Mouse (Mus musculus) intestine, embryonic 16.5 days (tissue): ENCODE measurements at regions not wholly inside any gene's neighbourhood (a gene's known extent, or its start where the extent isn't known, plus 50 kb on each side); places are given as distances from the start of the nearest gene placed in this dataset.

Experiments used
- ATAC-seq: fragments of 200-750 bp; cut with Nextera tagmentation; 2 replicates; pipeline ENCODE4 v1.8.0; 2017; ENCODE audit warnings: moderate TSS enrichment, moderate library complexity
- H3K27ac ChIP-seq: fragments of 300-500 bp; sonication (generic); 2 replicates; pipeline ENCODE4 v1.5.1; 2014; ENCODE audit warnings: mild to moderate bottlenecking, low read length
- H3K27me3 ChIP-seq: fragments of 300-500 bp; sonication (generic); replicated peaks from 2 replicates; pipeline ENCODE4 v1.6.1; 2014; ENCODE audit warnings: low read length, control low read depth, mixed read lengths; ENCODE audit not compliant: control insufficient read depth, insufficient read depth
- H3K36me3 ChIP-seq: fragments of 300-500 bp; sonication (generic); 2 replicates; pipeline ENCODE4 v1.6.1; 2014; ENCODE audit warnings: low read length, control low read depth; ENCODE audit not compliant: control insufficient read depth, insufficient read depth
- H3K4me1 ChIP-seq: fragments of 300-500 bp; sonication (generic); 2 replicates; pipeline ENCODE4 v1.6.1; 2014; ENCODE audit warnings: low read length, control low read depth, mixed read lengths; ENCODE audit not compliant: control insufficient read depth, insufficient read depth
- H3K4me2 ChIP-seq: fragments of 300-500 bp; sonication (generic); 2 replicates; pipeline ENCODE4 v1.6.1; 2014; ENCODE audit warnings: low read depth, low read length, control low read depth
- H3K4me3 ChIP-seq: fragments of 300-500 bp; sonication (generic); 2 replicates; pipeline ENCODE4 v1.5.1; 2014; ENCODE audit warnings: mild to moderate bottlenecking, low read length
- H3K9ac ChIP-seq: fragments of 300-500 bp; sonication (generic); 2 replicates; pipeline ENCODE4 v1.6.1; 2014; ENCODE audit warnings: low read depth, low read length
- H3K9me3 ChIP-seq: fragments of 300-500 bp; sonication (generic); 2 replicates; pipeline ENCODE4 v1.6.1; 2016; ENCODE audit warnings: low read length, control low read depth; ENCODE audit not compliant: control insufficient read depth
- WGBS: fragments of 180-500 bp; shearing (Covaris S2); extraction: QIAGEN DNeasy Blood & Tissue Kit; methylation state at CpG from one replicate; pipeline ENCODE4 v1.1.7; 2014; 5-methylcytosine and 5-hydroxymethylcytosine counted together

DNA sequence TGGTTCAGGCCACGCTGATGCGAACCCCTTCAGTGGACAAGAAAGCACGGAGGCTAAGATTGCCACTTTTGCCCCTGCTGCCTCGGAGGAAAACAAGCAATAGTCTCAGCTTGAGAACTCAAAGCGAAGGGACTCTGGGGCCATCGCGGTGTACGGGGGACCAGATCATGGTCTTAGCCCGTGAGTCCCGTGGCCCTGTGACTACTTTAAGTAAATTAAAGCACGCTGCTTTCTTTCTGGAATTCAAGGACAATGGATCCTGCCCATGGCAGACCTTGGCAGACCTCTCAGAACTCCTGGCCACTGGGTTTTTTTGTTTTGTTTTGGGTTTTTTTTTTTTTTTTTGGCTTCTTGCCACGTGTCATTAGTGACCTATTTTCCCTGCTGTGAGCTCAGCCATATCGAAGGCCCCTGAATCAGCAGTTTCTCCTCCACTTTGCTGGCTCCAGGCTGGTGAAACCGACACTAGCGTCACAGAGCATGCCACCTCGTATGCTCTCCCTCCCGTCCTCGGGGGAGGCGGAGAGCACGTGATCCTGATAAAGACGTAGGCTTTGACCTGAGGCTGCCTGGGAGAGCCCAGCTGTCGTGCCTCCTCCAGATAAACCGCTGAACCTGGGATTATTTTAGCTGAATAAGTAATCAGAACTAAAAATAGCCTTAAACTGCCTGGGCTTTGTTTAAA, 174.6 kb downstream of the Cand1 start:
- H3K27ac ChIP-seq, result no peak overlapping the region; the same call in 1 of the 2 replicates
- WGBS, result 47% methylated on average over 23 of the region's 23 CpGs
- no peak overlapping the region for H3K4me3 ChIP-seq
- ATAC-seq, result peak; percentile 93
- H3K9ac ChIP-seq, result no peak overlapping the region
- H3K27me3 ChIP-seq, result no peaks in the 10 kb centered on the region
- H3K36me3 ChIP-seq, result no peaks in the 10 kb centered on the region
- H3K4me2 ChIP-seq, result 0 out of 2 replicates have a peak overlapping the region, but pooled peaks have one; percentile 7
- H3K4me1 ChIP-seq, result peaks cover 3% of the 10 kb centered on the region
- H3K9me3 ChIP-seq, result no peaks in the 10 kb centered on the region

DNA sequence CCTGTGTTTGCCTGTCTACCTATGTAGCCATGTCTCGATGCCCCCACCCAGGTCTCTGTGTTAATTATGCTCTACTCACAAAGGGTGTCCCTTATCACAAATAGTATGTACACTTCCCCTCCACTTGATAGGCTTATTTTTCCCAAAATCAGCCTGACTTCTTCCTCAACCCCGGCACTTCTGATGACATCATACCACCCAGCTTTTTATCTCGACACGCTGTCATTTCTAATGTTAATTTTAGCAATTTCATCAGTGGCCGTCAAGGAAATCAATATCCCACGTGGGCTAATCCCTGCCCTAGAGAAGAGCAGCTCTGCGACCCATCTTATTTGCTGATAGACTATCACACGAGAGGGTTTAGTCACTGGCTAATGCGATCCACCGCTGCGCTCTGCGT, 175.6 kb downstream of the Cand1 start:
- H3K9ac ChIP-seq, result no peak overlapping the region
- H3K4me1 ChIP-seq, result peaks cover 3% of the 10 kb centered on the region
- ATAC-seq, result no peak
- H3K36me3 ChIP-seq, result no peaks in the 10 kb centered on the region
- 83% methylated on average over 12 of the region's 12 CpGs for WGBS
- H3K9me3 ChIP-seq, result no peaks in the 10 kb centered on the region
- H3K27me3 ChIP-seq, result no peaks in the 10 kb centered on the region
- H3K4me2 ChIP-seq, result no peak overlapping the region
- H3K4me3 ChIP-seq, result no peak overlapping the region
- H3K27ac ChIP-seq, result no peak overlapping the region

DNA sequence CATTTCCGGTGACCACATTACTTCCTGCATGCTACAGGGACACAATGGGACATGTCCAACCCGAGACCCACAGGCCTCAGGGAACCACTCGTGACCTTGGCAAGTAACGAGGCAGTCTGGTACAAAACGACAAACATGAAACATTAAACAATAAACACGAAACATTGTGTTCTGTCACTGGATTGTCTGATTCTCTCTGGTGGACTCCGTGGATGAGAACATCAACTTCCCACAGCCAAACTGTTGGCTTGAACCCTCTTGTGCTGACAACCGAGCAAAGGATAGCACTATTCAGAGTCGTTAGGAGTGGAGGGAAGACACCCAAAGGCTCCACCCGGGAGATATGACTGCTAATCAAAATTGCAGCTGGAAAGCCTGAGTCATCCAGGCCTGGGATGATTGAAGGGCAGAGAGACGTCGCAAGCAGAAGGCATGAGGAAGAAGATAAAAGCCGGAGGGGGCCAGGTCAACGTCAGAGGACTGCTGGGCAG, 176.6 kb downstream of the Cand1 start:
- Histone ChIP-seq H3K9me3 (no peaks in the 10 kb centered on the region), H3K4me1 (peaks cover 9% of the 10 kb centered on the region), H3K4me3 (no peak overlapping the region), H3K9ac (no peak overlapping the region), H3K27me3 (no peaks in the 10 kb centered on the region), H3K36me3 (no peaks in the 10 kb centered on the region), H3K27ac (no peak overlapping the region), H3K4me2 (no peak overlapping the region)
- peak; percentile 8; the same call in 1 of the 2 replicates for ATAC-seq
- WGBS, result 68% methylated on average over 14 of the region's 14 CpGs

DNA sequence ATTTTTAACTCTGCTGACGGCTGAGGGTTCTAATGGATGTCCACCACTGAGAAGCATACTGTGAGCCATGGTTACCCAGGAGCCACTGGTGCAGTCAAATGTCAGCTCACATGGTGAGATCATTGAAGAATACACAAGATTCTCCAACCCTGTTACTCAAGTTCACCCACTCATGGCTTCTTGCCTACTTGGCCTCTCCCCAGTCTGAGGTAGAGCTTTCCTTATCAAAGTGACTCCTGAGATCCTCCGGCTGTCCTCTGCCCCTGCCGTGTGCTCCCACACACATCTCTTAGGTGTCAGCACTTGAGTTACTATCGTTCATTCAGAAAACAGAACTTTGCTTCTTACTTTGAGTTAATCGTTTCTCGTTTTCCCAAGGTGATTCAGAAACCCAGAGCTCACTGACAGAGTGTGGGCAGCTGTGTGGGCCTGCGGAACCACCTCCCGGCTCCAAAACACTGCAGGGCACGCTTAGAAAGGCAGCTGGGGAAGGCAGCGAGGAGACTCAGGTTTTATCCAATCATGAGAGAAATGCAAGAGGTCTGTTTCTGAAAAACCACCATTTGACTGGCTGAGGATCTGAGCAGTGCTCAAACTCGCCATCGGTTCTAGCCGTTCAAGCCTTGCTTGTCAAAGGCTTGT, 177.8 kb downstream of the Cand1 start:
- no peak for ATAC-seq
- no peak overlapping the region for H3K9ac ChIP-seq
- no peaks in the 10 kb centered on the region for H3K9me3 ChIP-seq
- no peak overlapping the region for H3K4me2 ChIP-seq
- H3K27me3 ChIP-seq, result no peaks in the 10 kb centered on the region
- WGBS, result 86% methylated on average over 13 of the region's 13 CpGs
- no peaks in the 10 kb centered on the region for H3K36me3 ChIP-seq
- H3K4me1 ChIP-seq, result peaks cover 9% of the 10 kb centered on the region
- H3K4me3 ChIP-seq, result no peak overlapping the region
- no peak overlapping the region for H3K27ac ChIP-seq

DNA sequence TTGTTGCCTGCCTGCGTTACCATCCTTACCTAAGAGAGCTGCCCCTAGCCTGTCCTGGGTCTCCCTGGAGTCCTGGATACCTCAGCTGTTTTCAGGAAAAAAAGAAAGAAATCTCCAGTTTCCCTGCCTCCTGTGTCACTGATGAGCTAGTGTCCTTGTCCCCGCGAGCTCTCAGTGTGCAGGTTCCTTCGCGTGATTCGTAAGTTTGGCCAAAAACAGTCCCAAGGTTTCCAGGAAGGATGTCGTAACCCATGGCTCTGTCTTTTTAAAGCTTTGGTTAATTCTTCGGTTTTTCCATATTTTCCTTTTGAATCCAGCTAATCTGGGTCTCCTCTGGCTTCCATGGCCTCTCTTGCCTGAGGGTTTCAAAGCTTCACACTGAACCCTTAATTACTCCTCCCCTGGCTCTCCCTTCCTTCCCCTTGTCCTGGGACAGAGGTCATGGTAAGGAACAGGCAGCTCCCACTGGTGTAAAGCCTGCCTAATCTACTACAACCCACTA, 178.5 kb downstream of the Cand1 start:
- Histone ChIP-seq H3K36me3 (no peaks in the 10 kb centered on the region), H3K27ac (no peak overlapping the region), H3K27me3 (no peaks in the 10 kb centered on the region), H3K4me1 (peaks cover 11% of the 10 kb centered on the region), H3K4me2 (no peak overlapping the region), H3K9me3 (no peaks in the 10 kb centered on the region), H3K4me3 (no peak overlapping the region), H3K9ac (no peak overlapping the region)
- no peak for ATAC-seq
- 92% methylated on average over 8 of the region's 8 CpGs for WGBS

DNA sequence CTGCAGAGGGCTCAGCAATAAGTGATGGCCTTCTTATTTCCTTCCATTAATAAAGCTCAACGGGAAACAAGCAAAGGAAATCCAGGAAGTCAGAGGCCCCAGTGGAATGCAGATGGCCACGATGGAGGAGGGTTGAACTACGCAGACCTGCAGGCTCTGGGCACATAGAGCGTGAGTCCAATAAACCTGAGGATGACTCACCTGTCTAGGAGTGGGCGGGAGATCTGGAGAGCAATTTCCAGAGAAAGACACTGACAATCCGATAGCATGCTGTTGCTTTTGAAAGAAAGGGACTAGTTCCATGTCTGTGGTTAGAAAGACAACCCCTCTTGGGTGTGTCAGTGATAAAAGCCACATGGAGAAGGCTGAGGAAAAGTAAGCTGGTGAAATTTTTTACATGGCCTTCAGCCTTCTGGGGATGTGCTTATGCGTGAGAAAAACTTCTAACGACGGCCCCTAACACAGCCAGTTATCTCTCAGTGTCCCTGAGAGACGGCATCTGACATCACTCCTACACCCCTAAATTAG, 181.3 kb downstream of the Cand1 start:
- no peak overlapping the region for H3K4me2 ChIP-seq
- ATAC-seq, result peak; percentile 80
- 55% methylated on average over 10 of the region's 10 CpGs for WGBS
- no peaks in the 10 kb centered on the region for H3K36me3 ChIP-seq
- no peak overlapping the region for H3K9ac ChIP-seq
- H3K4me1 ChIP-seq, result peaks cover 14% of the 10 kb centered on the region; the same call in 1 of the 2 replicates
- no peak overlapping the region for H3K27ac ChIP-seq
- H3K9me3 ChIP-seq, result no peaks in the 10 kb centered on the region
- H3K27me3 ChIP-seq, result no peaks in the 10 kb centered on the region
- no peak overlapping the region for H3K4me3 ChIP-seq

DNA sequence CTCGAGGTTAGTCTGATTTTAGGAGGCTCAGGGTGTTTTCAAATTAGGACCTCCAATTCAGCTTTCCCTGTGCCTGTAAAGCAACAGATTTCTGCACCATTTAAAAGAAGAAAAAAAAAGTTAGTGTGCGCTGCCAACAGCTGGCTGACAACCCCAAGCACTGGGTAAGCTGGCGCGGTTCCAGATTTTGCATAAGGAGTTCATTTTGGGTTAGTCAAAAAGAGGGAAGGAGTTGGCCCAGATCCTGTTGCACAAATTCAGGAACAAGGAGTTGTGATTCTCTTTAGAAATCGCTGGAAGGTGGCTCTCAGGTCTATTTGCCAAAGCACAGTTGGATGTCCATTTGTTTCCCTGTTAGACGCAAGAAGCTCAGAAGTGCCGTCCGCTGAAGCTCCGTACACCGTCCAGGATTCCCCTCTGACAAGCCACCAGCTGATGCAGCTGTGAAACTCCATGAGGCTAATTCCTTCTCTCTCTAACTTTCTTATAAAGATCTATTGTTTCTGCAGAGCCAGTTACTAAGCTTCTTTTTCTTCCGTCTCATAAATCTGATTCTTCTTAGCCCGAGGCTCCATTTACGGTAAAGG, 184.6 kb downstream of the Cand1 start:
- peaks cover 22% of the 10 kb centered on the region for H3K4me1 ChIP-seq
- no peak overlapping the region; the same call in 1 of the 2 replicates for H3K4me2 ChIP-seq
- no peak overlapping the region for H3K4me3 ChIP-seq
- H3K27ac ChIP-seq, result no peak overlapping the region
- 55% methylated on average over 13 of the region's 13 CpGs for WGBS
- ATAC-seq, result no peak
- no peaks in the 10 kb centered on the region for H3K9me3 ChIP-seq
- H3K9ac ChIP-seq, result no peak overlapping the region
- no peaks in the 10 kb centered on the region for H3K27me3 ChIP-seq
- no peaks in the 10 kb centered on the region for H3K36me3 ChIP-seq

DNA sequence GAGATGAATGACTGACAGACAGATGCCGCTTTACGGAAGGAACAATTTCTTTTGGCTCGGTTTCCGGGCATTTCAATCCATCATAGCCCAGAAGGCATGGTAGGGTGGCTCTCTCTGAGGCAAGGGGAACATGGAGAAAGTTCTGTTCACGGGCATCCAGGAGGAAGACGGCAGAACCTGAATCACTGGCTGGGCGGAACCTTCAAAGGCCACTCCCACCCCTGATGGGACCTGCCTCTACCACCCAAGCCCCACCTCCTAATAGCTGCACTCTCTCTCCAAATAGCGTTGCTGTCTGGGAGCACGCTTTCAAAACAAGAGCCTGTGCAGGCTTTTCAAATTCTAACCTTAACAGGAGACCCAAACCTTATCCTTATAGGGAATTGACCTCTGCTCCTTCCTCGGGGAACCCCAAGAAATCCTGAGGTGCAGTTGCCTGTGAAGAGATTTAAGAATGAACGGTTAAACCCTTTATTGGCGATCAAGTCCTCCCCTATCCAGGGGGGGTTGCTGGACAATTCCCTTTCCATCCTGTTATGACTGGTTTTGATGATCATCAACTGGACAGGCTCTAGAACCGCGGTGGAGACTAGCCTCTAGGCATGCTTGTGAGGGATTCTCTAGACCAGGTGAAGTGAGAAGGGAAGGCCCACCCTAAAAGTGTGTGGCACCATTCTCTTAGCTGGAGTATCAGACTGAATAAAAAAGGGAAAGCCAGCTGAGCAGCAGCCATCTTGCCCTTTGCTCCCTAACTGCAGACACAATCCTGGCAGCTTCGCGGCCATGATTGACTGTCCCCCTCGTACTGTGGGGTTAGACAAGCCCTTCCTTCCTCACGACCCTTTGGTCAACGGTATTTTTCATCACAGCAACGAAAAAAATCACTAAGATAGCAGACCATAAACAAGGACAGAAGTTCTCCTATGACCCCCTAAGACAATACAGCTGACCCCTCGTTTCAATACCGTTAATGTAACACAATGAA, 184.5 kb upstream of the Dyrk2 start:
- H3K27me3 ChIP-seq, result no peaks in the 10 kb centered on the region
- no peak for ATAC-seq
- H3K4me1 ChIP-seq, result peaks cover 22% of the 10 kb centered on the region
- no peak overlapping the region; the same call in 1 of the 2 replicates for H3K4me2 ChIP-seq
- WGBS, result 78% methylated on average over 22 of the region's 22 CpGs
- no peaks in the 10 kb centered on the region for H3K36me3 ChIP-seq
- no peak overlapping the region for H3K9ac ChIP-seq
- no peak overlapping the region for H3K27ac ChIP-seq
- no peak overlapping the region for H3K4me3 ChIP-seq
- no peaks in the 10 kb centered on the region for H3K9me3 ChIP-seq
